Mouse (Mus musculus): ENCODE measurements at regions not wholly inside any gene's neighbourhood (a gene's known extent, or its start where the extent isn't known, plus 50 kb on each side); places are given as distances from the start of the nearest gene placed in this dataset.

DNA sequence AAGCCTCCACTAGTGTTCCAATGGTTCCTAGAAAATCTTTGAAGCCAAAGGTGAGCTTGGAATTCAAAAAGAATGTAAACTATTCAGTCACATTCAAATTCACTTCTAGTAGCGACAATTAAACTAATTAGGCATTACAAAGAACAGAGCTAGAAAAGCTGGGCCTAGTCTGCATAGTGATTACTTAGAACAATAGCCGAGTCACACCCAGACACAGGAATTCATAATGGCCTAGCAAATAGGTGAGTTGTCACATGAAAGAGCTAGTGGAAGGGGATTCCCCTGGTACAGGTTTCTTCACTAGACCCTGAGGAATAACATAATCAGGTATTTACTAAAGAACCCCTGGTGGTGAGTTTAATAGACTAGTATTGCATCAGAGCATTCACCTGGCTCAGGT, 958.9 kb downstream of the Serpinb8 start:
- TF ChIP-seq HCFC1 (IDR thresholded peaks at IDR 0.05; ENCODE audit: borderline replicate concordance, insufficient read depth, low read length): no peak
- no peak for TF ChIP-seq ZNF384 (IDR thresholded peaks at IDR 0.05; ENCODE audit: low read depth, low read length)
- TF ChIP-seq ZC3H11A (IDR thresholded peaks at IDR 0.05; ENCODE audit: borderline replicate concordance, low read depth, low read length): no peak
- no peak for TF ChIP-seq CHD2 (IDR thresholded peaks at IDR 0.05; ENCODE audit: low read depth, low read length)
